Mouse (Mus musculus) limb, embryonic 11.5 days (tissue): ENCODE data around the gene Ptdss2. TPM values are rescaled to one million over a fixed set of nuclear protein-coding genes. Genes with fewer than 3 reads are reported as not detected.

Source experiments
- ATAC-seq: fragments of 200-750 bp; cut with Nextera tagmentation; 2 replicates; pipeline ENCODE4 v1.8.0; 2017; ENCODE audit warnings: low read depth; ENCODE audit not compliant: insufficient number of reproducible peaks, low FRiP score, low TSS enrichment
- DNase-seq: peaks from one replicate; pipeline ENCODE4 v3.0.0-alpha.2; 2015; ENCODE audit warnings: low spot score
- H3K27ac ChIP-seq: fragments of 300-500 bp; sonication (generic); replicated peaks from 2 replicates; pipeline ENCODE4 v1.5.1; 2014; ENCODE audit warnings: low read depth, mild to moderate bottlenecking, low read length
- H3K27me3 ChIP-seq: fragments of 300-500 bp; sonication (generic); 2 replicates; pipeline ENCODE4 v1.6.1; 2014; ENCODE audit warnings: mild to moderate bottlenecking, low read length, mixed read lengths; ENCODE audit not compliant: control insufficient read depth, insufficient read depth
- H3K36me3 ChIP-seq: fragments of 300-500 bp; sonication (generic); 2 replicates; pipeline ENCODE4 v1.6.1; 2014; ENCODE audit warnings: mild to moderate bottlenecking, low read length, moderate library complexity, mixed read lengths; ENCODE audit not compliant: control insufficient read depth, insufficient read depth
- H3K4me1 ChIP-seq: fragments of 300-500 bp; sonication (generic); 2 replicates; pipeline ENCODE4 v1.6.1; 2014; ENCODE audit warnings: low read length, mixed read lengths; ENCODE audit not compliant: control insufficient read depth, insufficient read depth
- H3K4me2 ChIP-seq: fragments of 300-500 bp; sonication (generic); 2 replicates; pipeline ENCODE4 v1.6.1; 2014; ENCODE audit warnings: low read depth, mild to moderate bottlenecking, moderate library complexity; ENCODE audit not compliant: severe bottlenecking
- H3K4me3 ChIP-seq: fragments of 300-500 bp; sonication (generic); 2 replicates; pipeline ENCODE4 v1.5.1; 2014; ENCODE audit warnings: low read depth, low read length
- H3K9ac ChIP-seq: fragments of 300-500 bp; sonication (generic); 2 replicates; pipeline ENCODE4 v1.6.1; 2014; ENCODE audit warnings: mild to moderate bottlenecking, low read length
- H3K9me3 ChIP-seq: fragments of 300-500 bp; sonication (generic); 2 replicates; pipeline ENCODE4 v1.6.1; 2016; ENCODE audit warnings: low read length; ENCODE audit not compliant: control insufficient read depth
- WGBS: fragments of 180-500 bp; shearing (Covaris S2); extraction: QIAGEN DNeasy Blood & Tissue Kit; methylation state at CpG from one replicate; pipeline ENCODE4 v1.1.7; 2014; 5-methylcytosine and 5-hydroxymethylcytosine counted together
- polyA plus RNA-seq: library from polyadenylated mRNA; unstranded; fragments of >200 nt; fragmentation: Nextera tagmentation; extraction: Ambion mirVana; gene quantifications from 2 replicates; pipeline ENCODE4 v1.2.1, GENCODE M21; 2014

Ptdss2 gene
- polyA plus RNA-seq, 1 experiment from 2014 or later, result 70.6 TPM

GRCm38 (mm10) chr7:141191796-141192685, 69.9 kb downstream of the Ptdss2 start:
- DNase-seq, result no peak
- H3K4me1 ChIP-seq, result peaks cover 8% of the 10 kb centered on the region
- peaks cover 18% of the 10 kb centered on the region for H3K36me3 ChIP-seq
- WGBS, result 90% methylated on average over 24 of the region's 24 CpGs
- H3K4me2 ChIP-seq, result peak overlapping the region; percentile 92; the same call in 1 of the 2 replicates
- peak overlapping the region; percentile 89 for H3K4me3 ChIP-seq
- no peak overlapping the region for H3K9ac ChIP-seq
- no peaks in the 10 kb centered on the region for H3K27me3 ChIP-seq
- H3K9me3 ChIP-seq, result no peaks in the 10 kb centered on the region
- ATAC-seq, result no peak
- no peak overlapping the region for H3K27ac ChIP-seq

DNA sequence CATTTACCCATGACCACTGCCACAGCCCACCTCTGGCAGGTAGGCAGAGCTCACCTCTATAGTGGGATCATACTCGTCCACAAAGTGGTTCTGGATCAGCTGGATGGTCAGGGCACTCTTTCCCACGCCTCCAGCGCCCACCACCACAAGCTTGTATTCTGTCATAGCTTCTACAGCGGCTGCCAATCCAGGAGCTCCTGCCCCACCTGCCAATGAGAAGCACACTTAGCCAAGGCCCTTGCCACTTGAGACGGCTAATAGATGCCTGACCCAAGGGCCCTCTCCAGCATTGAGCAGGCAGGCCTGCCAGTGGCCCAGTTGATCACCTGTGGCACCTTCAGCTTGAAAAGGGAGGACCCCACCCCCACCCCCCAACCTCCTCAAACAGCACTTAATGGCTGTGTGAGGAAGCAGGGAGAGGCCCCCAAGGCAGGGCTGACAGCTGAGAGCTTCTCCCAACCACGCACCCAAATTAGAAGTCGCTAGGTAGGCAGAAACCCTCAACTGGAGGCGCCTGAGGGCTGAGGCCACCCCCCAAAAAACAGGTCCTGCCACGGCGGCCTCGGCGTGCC, 70.7 kb downstream of the Ptdss2 start:
- Histone ChIP-seq H3K36me3 (peaks cover 18% of the 10 kb centered on the region), H3K4me1 (peaks cover 8% of the 10 kb centered on the region), H3K9me3 (no peaks in the 10 kb centered on the region), H3K27me3 (no peaks in the 10 kb centered on the region), H3K27ac (0 out of 2 replicates have a peak overlapping the region, but pooled peaks have one; percentile 33), H3K9ac (peak overlapping the region; percentile 85), H3K4me2 (peak overlapping the region; percentile 92), H3K4me3 (peak overlapping the region; percentile 89)
- DNase-seq, result no peak
- 29% methylated on average over 12 of the region's 12 CpGs for WGBS
- no peak for ATAC-seq

DNA sequence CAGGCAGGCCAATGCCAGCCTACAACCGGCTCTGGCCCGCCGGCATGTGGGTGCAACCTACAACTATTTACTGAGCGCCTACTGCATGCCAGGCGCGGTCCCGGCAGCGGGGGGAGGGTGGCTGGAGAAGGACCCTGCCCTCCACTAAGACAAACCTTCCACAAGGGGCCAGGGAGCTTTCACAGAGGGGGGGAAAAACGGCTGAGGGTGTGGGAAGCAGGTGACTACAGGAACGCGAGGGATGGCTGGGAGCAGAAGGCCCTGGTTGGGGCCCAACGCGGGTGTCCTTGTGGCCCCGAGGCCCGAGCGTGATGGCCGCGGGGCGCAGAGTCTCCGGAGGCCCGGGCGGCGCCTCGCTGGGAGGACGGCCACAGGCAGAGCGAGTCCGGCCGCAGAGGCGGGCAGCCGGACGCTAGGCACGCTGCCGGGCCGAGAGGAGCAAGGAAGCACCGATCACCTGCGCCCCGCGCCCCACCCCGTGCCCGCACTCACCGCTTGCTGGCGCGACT, 71.2 kb downstream of the Ptdss2 start:
- under 1% methylated on average over 30 of the region's 43 CpGs for WGBS
- peak; percentile 55 for DNase-seq

DNA sequence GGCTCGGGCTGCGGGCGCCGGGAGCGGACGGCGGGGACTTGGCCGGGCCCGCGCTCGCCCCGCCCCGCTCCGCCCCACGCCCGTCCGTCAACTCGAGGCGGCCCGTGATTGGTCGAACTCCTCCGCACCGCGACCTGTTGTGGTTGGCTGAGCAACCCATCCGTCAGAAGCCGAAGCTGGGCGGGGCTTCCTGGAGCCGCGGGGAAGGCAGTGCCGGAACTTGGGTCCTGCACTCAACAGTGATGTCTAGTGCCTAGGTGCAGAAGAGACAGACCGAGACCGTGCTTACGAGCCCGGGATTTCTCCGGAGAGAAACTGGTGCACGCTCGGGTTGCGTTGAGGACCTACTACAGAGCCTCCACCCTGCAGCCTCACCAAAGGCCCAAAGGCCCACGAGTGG, 71.8 kb downstream of the Ptdss2 start, which contains the start of the genes Hras and Lrrc56:
Gene Hras (minus strand): TSS at position 58 of the 400 bp plus-strand sequence.
Gene Lrrc56 (plus strand): TSS at position 210 of the 400 bp plus-strand sequence.
- H3K4me2 ChIP-seq, result peak within 1 kb of the TSS; percentile 92
- H3K27me3 ChIP-seq, result no peaks in the 10 kb centered on the region
- ATAC-seq, result peak; percentile 86
- H3K4me1 ChIP-seq, result peaks cover 8% of the 10 kb centered on the region
- H3K36me3 ChIP-seq, result peaks cover 18% of the 10 kb centered on the region
- peak within 1 kb of the TSS; percentile 85 for H3K9ac ChIP-seq
- WGBS, result under 1% methylated on average over 37 of the region's 39 CpGs
- H3K27ac ChIP-seq, result peak within 1 kb of the TSS; percentile 33; the same call in 1 of the 2 replicates
- peak; percentile 99 for DNase-seq
- H3K9me3 ChIP-seq, result no peaks in the 10 kb centered on the region
- H3K4me3 ChIP-seq, result peak within 1 kb of the TSS; percentile 89

More for the DNA sequence above, 71.2 kb downstream of the Ptdss2 start:
- Histone ChIP-seq H3K4me2 (peak overlapping the region; percentile 92), H3K27me3 (no peaks in the 10 kb centered on the region), H3K36me3 (peaks cover 18% of the 10 kb centered on the region), H3K27ac (peak overlapping the region; percentile 33; the same call in 1 of the 2 replicates), H3K4me3 (peak overlapping the region; percentile 89), H3K9ac (peak overlapping the region; percentile 85), H3K9me3 (no peaks in the 10 kb centered on the region), H3K4me1 (peaks cover 8% of the 10 kb centered on the region)
- peak; percentile 7; the same call in 1 of the 2 replicates for ATAC-seq

- no peaks in the 10 kb centered on the region for H3K9me3 ChIP-seq
- no peak overlapping the region; the same call in 1 of the 2 replicates for H3K27ac ChIP-seq
- ATAC-seq (no peak), DNase-seq (no peak)
- peak overlapping the region; percentile 89 for H3K4me3 ChIP-seq
- no peaks in the 10 kb centered on the region for H3K27me3 ChIP-seq
- peaks cover 8% of the 10 kb centered on the region for H3K4me1 ChIP-seq
- H3K36me3 ChIP-seq, result peaks cover 18% of the 10 kb centered on the region
- WGBS, result under 1% methylated on average over 23 of the region's 23 CpGs
- peak overlapping the region; percentile 92 for H3K4me2 ChIP-seq
- H3K9ac ChIP-seq, result peak overlapping the region; percentile 32; the same call in 1 of the 2 replicates
Observed at GRCm38 (mm10) chr7:141194409-141194808, 72.2 kb downstream of the Ptdss2 start.

GRCm38 (mm10) chr7:141194830-141195229, 72.6 kb downstream of the Ptdss2 start:
- peak overlapping the region; percentile 92 for H3K4me2 ChIP-seq
- H3K9ac ChIP-seq, result peak overlapping the region; percentile 32; the same call in 1 of the 2 replicates
- no peaks in the 10 kb centered on the region for H3K27me3 ChIP-seq
- DNase-seq (peak; percentile 98), ATAC-seq (peak; percentile 32; the same call in 1 of the 2 replicates)
- WGBS, result under 1% methylated on average over 28 of the region's 28 CpGs
- peaks cover 16% of the 10 kb centered on the region for H3K36me3 ChIP-seq
- no peaks in the 10 kb centered on the region for H3K9me3 ChIP-seq
- H3K4me1 ChIP-seq, result peaks cover 8% of the 10 kb centered on the region
- H3K27ac ChIP-seq, result no peak overlapping the region; the same call in none of the 2 replicates
- H3K4me3 ChIP-seq, result peak overlapping the region; percentile 89

DNA sequence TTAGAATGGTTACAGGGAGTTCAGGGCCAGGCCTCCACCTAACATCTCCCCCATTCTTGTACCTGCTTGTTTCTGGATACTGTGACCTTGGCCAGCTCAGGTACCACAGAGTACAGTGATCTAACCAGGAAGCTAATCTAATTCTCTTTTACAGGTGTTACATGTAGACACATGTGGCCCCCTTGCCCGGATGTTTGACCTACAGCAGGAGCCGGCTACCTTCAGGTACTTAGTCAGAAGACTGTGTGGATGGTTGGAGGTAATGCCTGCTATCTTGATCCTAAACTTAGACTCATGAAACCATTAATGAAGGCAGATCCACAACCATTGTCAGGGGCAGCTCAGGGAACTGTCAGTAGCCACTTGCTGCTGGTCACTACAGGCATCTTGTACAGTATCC, 73.6 kb downstream of the Ptdss2 start:
- Histone ChIP-seq H3K4me2 (peak overlapping the region; percentile 92; the same call in 1 of the 2 replicates), H3K9ac (no peak overlapping the region), H3K4me1 (peaks cover 8% of the 10 kb centered on the region), H3K27me3 (no peaks in the 10 kb centered on the region), H3K36me3 (peaks cover 8% of the 10 kb centered on the region), H3K9me3 (no peaks in the 10 kb centered on the region), H3K4me3 (no peak overlapping the region), H3K27ac (no peak overlapping the region)
- WGBS, result 97% methylated on average over 2 of the region's 2 CpGs
- DNase-seq (no peak), ATAC-seq (no peak)
